Mouse (Mus musculus) adrenal gland, postnatal 36 days (tissue): ENCODE results near the gene 6030498E09Rik. TPM values are rescaled to one million over a fixed set of nuclear protein-coding genes. Genes with fewer than 3 reads are reported as not detected.

Source experiments
- DNase-seq, 2 experiments: peaks; one replicate each; pipeline ENCODE4 v3.0.0; 2021; ENCODE audit warnings: mixed read lengths in 1 of 2
- long read RNA-seq, 2 experiments: library from polyadenylated mRNA; stranded (forward); transcript quantifications; one replicate each; pipeline ENCODE4 v2.0.0; 2021; ENCODE audit warnings: borderline sequencing depth in 2 of 2
- microRNA-seq: library from miRNA; unstranded; fragments of <30 nt; microRNA quantifications from one replicate; pipeline ENCODE4 v1.2.0, GENCODE M21; 2021
- total RNA-seq, 2 experiments: library from RNA; stranded (reverse); gene quantifications; 2 replicates each; pipeline ENCODE4 v1.2.3; 2021

6030498E09Rik gene
- total RNA-seq: under 1 TPM in 1 of 2 experiments, not detected in 1; 0.23 TPM
- long read RNA-seq, experiment 1: 0 reads
- long read RNA-seq, experiment 2: 0 reads

- DNase-seq: no peak
These were observed at the start of gene 6030498E09Rik for GRCm38 (mm10) chrX:38772478-38772877. 6030498E09Rik (plus strand) TSS chrX:38772671.

GRCm38 (mm10) chrX:38730081-38730480 lies 42.4 kb upstream of the 6030498E09Rik start:
- no peak for DNase-seq

- no peak for DNase-seq
These were observed 41.8 kb upstream of the 6030498E09Rik start for GRCm38 (mm10) chrX:38730639-38731038.

- DNase-seq: no peak
These were observed 38.8 kb upstream of the 6030498E09Rik start for GRCm38 (mm10) chrX:38733683-38734082.

- peak; percentile 57 to 58 for DNase-seq
These were observed 37.3 kb upstream of the 6030498E09Rik start for GRCm38 (mm10) chrX:38734916-38735880.

GRCm38 (mm10) chrX:38771453-38771852 lies 1.0 kb upstream of the 6030498E09Rik start:
- no peak for DNase-seq

GRCm38 (mm10) chrX:38771886-38772285 lies 585 bp upstream of the 6030498E09Rik start:
- DNase-seq: peak; percentile 12 to 24

GRCm38 (mm10) chrX:38794373-38794772 lies 21.9 kb downstream of the 6030498E09Rik start:
- no peak for DNase-seq

GRCm38 (mm10) chrX:38813934-38814333 lies 41.5 kb downstream of the 6030498E09Rik start:
- DNase-seq: peak; percentile 7 to 9

GRCm38 (mm10) chrX:38816841-38817240 lies 44.4 kb downstream of the 6030498E09Rik start:
- DNase-seq: no peak

- DNase-seq: no peak
These were observed 186.1 kb downstream of the 6030498E09Rik start for GRCm38 (mm10) chrX:38958571-38958970.

GRCm38 (mm10) chrX:38996265-38996664 lies 223.8 kb downstream of the 6030498E09Rik start:
- no peak for DNase-seq

Small RNA genes lying within 50 kb of the gene (microRNA-seq; reads per million reads assigned to microRNA genes)
- gene Gm25642: not detected

Other genes starting within 250 kb of the 6030498E09Rik start
- 10 to 100 TPM; 37.3 to 45.4 TPM for gene Cul4b, start 196.5 kb upstream of the 6030498E09Rik start, total RNA-seq
- gene Mcts1, start 172.1 kb upstream of the 6030498E09Rik start, total RNA-seq: 10 to 100 TPM; 68.7 to 68.9 TPM
- 10 to 100 TPM; 27.8 to 28.3 TPM for gene C1galt1c1, start 137.6 kb upstream of the 6030498E09Rik start, total RNA-seq